Mouse (Mus musculus) lung, postnatal 36 days (tissue): ENCODE measurements around the gene Cic.
"Not testable (repeated sequence)": the region's sequence is repeated elsewhere in the genome, so short reads cannot be mapped to it uniquely, and the experiment has no call there.

Experiments
- DNase-seq: peaks from one replicate; pipeline ENCODE4 v3.0.0; 2022; ENCODE audit warnings: mixed read lengths

Gene Cic

DNA sequence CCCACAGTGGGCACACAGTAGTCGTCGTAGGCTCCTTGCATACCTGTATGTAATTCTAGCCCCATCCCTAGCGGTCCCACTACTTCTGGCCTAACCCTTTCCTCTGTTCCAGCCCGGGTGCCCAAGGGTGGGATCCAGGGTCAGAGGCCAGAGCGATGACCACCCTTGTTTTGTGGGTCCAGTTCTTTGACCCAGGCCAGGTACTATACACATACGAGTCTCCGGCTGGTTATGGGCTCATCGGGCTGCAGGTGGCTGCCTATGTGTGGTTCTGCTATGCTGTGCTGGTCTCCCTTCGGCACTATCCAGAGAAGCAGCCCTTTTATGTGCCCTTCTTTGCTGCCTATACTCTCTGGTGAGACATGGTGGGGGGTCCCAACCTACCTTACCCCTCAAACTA lies 41.9 kb downstream of the Cic start:
- DNase-seq, result no peak

DNA sequence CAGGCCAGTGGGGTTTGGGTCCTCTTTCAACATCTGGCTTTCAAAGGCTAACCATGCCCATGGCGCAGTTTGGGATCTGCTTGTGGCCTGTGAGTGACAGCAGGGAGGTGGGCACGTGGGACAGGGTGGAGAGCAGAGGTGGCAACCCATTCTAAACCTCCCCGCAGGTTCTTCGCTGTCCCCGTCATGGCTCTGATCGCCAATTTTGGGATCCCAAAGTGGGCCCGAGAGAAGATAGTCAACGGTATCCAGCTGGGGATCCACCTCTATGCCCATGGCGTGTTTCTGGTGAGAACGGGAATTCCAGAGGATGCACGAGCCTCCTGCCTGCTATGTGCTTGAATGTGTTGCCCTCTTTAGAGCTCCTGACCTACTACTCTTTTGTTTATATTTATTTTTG lies 43.7 kb downstream of the Cic start:
- no peak for DNase-seq

DNA sequence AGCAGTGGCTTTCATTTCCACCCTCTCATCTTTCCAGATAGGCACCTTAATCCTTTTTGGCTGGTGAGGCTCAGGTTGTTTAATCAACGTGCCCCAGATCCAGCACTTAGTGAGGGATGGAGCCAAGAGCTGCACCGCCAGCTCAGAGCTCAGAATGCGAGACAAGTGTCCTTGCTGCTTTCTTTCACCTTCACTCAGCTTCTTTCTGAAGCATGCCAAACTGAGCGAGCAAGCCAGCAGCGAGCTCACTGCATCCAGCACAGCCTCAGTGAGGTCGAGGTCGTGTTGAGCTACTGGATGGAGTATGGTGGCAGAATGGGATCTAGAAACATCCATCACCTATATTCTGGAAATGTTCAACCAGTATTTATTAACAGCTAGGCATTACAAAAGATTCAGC lies 45.8 kb downstream of the Cic start:
- DNase-seq, result no peak

DNA sequence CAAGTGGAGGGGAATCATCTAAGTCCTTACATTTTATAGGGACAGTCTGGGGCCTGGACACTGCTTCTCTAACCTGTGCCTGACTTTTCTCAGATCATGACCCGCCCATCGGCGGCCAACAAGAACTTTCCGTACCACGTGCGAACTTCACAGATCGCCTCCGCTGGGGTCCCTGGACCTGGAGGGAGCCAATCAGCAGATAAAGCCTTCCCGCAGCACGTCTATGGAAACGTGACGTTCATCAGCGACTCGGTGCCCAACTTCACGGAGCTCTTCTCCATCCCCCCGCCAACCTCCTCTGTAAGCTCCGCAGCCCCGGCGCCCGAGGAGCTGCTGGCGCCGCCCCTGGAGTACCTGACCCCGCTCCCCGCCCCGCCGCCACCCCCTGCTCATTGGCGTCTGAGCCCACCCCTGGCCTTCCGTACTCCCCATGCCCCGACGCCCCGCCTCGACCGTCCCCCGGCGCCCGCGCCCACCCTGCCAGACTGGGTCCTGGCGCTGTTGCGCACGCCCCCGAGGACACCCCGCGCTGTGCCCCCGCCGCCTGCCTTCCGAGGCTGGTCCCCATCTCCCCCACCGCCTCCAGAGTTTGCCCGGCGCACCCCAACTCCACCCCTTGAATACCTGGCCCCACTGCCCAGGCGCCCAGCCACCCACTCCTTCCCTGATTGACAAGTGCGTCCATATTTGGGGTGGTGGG lies 47.3 kb downstream of the Cic start:
- DNase-seq, result no peak

DNA sequence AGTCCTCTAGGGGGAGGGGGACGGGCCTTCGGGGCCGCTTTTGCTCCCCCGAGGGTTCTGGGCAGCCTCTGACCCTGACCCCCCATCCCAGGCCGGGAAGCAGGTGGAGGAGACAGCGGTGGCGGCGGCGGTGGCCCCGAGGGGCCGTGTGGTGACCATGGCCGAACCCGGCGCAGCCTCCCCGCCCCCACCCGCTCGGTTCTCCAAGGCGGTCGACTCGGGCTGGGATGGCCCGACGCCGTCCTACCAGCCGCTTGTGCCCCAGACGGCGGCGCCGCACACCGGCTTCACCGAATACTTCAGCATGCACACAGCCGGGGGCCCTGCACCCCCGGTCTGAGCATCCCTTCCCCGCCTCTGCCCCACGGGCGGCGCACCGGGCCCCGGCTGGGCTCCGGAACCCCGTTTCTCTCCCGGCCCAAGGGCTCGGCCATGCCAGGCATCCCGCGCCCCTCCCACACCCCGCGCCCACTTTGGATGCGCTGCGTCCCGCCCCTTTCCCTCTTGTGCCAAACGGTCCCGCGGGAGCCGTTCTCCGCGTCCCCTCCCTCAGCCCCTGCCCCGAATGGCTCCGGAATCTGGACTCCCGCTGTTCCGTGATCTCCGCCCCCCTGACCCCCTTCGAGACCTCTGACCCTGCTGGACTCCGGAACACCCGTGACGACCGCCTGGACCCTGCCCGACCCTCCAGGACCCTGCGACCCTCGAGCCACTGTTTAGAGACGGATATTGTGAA lies 48.0 kb downstream of the Cic start:
- DNase-seq, result no peak

DNA sequence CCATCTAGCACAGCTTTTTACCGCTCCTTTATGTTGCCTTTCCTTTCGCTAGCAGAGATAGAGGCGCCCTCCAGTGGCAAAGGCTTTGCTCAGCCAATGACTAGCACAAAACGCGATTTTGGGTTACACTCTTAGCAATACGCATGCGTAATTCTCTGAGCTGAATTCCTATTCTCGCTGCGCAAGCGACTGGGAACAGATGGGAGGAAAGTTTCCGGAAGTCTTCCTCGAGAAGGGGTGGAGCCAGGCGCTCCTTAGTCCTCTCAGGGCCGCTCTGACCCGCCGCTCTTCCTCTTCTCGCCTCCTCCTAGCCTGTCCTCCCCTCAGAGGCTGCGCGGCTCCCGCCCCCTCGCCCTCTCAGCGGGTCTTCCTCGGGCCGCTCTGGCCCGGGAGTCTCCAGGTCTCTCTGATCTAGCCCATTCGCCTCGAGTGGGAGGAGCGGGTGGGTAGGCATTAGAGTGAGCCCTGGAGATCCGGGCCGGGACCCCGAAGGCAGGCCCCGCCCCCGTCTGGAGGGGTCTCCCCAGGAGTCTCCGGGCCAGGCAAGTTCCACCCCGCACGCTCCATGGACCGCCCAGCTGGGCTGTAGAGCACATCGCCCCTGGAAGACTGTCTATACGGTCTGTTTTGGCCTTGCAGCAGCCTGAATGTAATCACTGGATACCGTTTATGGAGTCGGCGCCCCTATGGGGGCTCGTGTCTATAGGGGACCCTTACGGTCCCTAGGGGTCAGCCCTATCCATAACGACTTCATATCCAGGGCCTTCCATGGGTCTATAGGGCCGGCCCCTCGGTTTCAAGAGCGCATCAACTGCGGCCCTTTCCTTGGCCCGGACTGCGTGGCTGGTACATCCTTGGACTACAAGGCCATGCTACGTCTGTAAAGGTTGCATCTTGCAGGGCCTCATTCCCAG lies 49.3 kb downstream of the Cic start, which contains the start of gene Megf8:
Gene Megf8, plus strand, starts transcription at position 633 of the 914 bp plus-strand sequence.
- DNase-seq, result peak; percentile 99

DNA sequence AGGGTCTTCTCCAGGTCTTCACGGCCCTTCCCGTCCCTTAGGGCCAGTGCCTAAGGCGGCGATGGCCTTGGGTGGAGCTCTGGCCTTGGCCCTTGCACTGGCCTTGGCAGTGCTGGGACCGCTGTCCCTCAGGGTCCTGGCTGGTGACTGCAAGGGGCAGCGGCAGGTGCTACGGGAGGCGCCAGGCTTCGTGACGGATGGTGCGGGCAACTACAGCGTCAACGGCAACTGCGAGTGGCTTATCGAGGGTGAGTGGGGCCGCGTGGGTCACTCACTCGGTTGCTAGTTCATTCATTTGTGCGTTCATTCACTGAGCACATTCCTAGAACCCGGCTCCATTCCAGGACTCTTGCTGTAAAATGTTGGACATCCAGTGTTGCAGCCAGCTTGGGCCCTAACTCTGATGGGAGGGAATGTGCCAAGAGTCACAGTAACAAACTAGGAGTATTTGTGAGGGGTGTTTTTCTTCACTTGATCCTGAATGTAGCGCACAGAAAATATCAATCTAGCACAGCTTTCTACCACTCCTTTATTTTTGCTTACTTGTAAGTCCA lies 50.0 kb downstream of the Cic start:
- DNase-seq, result peak; percentile 16

DNA sequence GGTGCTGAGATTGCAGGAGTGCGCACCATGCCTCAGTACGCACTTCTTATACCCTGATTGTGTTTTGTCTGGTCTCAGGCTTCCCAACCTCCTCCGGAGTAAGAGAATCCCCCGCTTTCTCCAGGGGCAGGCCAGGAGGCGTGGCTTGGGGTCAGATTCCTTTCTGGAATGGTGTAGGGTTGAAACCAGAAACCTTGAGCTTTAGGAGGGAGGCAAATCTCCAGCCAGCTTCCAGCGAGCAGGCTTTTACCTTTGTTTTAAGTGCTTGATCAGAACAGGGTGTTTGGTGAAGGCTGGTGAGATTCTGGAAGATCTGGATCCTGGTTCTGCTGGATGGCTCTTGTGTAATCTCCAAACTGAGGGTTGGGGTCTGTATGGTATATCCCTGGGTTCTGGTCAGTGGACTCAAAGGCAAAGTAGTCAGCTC lies 54.6 kb downstream of the Cic start:
- DNase-seq, result peak; percentile 18

DNA sequence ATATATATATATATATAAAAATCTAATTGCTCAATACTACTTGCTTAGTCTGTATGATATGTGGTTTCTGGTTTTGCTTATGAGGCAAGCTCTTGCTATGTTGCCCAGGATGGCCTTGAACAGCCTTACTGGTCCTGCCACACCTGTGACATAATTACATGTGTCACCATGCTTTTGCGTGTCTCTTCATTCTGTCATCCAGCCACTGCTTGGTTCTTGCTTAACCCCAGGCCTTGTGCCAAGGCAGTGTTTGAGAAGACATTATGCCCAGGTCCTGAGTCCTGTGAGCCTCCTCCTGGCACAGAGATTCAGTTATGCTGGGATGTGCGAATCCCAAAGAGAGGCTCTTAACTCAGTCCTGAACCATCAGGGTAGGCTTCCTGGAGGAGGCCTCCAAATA lies 55.7 kb downstream of the Cic start:
- DNase-seq, result no peak

DNA sequence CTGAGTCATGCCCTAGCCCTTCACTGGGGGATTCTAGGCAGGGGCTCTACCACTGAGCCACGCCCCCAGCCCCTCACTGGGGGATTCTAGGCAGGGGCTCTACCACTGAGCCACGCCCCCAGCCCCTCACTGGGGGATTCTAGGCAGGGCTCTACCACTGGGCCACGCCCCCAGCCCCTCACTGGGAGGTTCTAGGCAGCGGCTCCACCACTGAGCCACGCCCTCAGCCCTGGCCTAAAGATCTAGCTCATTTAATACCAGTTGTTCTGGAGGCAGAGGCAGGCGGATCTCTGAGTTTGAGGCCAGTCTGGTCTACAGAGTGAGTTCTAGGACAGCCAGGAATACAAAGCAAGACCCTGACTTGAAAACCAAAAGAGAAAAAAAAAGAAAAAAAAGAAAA lies 57.9 kb downstream of the Cic start:
- not testable (repeated sequence) for DNase-seq

DNA sequence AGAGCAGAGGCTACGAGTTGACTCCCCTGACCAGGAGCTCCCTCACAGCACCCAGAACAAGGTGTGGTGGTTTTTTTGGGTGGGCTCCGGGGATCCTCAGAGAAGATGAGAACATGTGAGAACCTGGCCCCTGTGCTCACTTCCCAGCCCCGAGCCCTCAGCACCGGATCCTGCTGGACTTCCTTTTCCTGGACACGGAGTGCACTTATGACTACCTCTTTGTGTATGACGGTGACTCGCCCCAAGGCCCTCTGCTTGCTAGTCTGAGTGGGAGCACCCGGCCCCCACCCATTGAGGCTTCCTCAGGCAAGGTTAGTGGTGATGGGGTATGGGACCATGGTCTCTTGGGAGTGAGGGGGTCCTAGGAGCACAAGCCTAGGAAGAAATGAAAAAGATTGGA lies 58.7 kb downstream of the Cic start:
- DNase-seq, result no peak

DNA sequence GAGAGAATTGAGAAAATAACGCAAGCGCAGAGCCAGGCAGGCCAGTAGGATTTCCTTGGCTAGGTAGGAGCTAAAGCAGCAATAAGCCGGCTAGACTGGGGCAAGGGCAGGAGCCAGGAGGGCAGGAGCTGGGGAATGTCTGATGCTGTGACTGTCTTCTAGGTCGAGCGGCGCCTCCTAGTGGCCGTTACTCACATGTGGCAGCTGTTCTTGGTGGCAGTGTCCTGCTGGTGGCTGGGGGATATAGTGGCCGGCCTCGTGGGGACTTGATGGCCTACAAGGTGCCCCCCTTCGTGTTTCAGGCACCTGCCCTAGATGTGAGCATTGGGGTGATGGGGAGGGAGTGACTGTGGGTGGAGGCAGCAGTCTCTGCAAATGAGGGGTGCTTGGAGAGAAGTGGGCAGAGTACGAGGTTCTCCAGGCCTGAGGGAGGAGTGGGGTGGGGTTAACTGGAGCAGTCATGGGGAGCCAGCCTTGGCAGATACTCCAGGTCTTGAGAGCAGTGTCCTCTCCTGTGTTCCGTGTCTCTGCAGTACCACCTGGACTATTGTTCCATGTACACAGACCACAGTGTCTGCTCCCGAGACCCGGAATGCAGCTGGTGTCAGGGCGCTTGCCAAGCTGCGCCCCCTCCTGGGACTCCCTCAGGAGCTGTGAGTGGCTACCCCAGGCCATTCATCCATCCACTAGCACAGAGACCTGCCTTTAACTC lies 66.2 kb downstream of the Cic start:
- peak; percentile 90 for DNase-seq

DNA sequence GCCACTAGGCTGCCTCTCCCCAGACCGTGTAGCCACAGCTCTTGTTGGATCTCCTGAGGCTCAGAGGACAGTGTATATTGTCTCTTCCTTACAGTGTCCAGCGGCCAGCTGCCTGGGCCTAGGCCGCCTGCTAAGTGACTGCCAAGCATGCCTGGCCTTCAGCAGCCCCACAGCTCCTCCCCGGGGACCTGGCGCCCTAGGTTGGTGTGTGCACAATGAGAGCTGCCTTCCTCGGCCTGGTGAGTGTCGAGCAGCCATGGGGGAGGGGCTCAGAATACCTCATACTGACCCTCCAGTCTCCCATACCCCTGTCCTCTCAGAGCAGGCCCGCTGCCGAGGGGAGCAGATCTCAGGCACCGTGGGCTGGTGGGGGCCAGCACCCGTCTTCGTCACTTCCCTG lies 67.0 kb downstream of the Cic start:
- no peak for DNase-seq

DNA sequence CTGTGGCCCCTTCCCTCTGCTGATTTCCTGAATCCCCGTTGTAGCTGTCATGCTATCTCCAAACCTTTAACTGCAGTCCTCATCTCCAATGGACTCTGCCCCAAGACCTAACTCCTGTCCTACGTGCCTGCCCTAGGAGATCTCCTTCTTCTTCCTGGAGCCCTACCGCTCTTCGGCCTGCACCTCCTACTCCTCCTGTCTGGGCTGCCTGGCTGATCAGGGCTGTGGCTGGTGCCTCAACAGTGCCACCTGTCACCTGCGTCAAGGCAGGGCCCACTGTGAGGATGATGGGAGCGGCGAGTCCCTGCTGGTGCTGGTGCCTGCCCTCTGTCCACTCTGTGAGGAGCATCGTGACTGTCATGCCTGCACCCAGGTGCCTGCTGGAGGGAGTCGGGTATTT lies 71.8 kb downstream of the Cic start:
- DNase-seq, result no peak

DNA sequence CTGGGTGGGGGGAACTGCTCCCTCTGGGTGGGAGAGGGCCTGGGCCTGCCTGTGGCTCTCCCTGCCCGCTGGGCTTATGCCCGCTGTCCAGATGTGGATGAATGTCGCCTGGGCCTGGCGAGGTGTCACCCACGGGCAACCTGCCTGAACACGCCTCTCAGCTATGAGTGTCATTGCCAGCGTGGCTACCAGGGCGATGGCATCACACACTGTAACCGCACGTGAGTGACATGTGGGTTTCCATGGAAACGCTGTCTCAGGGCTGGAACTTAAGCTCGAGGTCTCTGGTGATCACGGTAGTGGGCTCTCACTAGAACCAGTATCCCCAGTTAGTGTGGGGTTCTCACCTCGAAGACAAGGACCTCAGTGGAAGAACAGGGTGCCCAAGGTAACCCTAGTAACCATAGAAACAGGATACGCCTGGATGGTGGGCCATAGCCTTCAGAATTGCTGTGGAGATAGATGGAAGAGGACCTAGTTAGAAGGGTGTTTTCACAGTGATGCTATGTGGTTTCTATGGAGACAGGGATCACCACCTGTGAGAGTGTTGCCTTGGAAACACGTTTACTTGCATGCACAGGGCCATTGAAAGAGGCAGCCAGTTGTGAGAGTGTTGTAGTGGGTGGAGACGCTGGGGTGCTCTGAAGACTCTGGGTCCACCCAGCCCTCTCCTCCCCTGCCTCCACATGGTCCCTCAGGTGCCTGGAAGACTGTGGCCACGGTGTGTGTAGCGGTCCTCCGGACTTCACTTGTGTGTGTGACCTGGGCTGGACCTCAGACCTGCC lies 73.7 kb downstream of the Cic start:
- no peak for DNase-seq
